Mouse (Mus musculus) cerebellum, postnatal 36 days (tissue): ENCODE measurements around the gene Alg2.

Experiments used
- DNase-seq, 2 experiments: peaks; one replicate each; pipeline ENCODE4 v3.0.0; 2021 to 2022; ENCODE audit warnings: mixed read lengths in 2 of 2

The Alg2 gene

GRCm38 (mm10) chr4:47449586-47450522, 24.3 kb downstream of the Alg2 start:
- no peak for DNase-seq

DNA sequence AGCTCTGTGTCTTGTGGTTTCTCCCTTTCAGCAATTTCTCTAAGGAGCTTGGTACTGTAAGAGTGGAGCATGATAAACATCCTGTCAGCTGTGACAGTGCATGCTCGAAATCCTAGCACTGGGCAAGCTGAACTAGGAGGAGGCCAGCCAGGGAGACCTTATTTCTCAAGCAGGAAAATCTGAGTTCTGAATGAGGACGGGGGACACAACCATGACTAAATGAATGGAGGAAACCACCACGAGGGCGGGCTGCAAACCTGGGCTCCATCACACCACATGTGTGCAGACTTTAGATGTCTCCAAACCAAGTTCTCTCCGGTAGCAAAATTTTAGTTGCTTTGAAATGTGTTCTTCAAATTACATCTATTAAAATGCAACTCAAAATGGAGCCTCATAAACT, 25.0 kb downstream of the Alg2 start:
- DNase-seq: no peak

DNA sequence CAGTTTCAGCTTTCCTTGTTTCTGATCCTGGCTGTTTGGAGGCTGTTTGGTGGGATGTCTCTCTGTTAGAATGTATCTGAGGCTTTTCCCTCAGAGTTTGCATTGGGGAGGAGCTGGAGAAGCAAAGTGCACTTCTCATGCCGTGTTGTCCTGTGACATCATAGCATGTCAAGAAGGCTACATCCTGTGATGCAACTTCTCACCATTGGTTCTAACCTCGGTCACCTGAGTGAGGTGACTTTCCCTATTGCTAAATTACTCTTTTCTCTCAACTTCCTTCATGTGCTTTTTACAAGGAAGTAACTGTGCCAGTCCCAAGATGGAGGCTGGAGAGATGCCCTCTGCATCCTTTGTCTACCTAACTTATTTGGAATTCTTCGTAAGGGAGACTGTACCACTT, 25.6 kb downstream of the Alg2 start:
- DNase-seq: no peak

DNA sequence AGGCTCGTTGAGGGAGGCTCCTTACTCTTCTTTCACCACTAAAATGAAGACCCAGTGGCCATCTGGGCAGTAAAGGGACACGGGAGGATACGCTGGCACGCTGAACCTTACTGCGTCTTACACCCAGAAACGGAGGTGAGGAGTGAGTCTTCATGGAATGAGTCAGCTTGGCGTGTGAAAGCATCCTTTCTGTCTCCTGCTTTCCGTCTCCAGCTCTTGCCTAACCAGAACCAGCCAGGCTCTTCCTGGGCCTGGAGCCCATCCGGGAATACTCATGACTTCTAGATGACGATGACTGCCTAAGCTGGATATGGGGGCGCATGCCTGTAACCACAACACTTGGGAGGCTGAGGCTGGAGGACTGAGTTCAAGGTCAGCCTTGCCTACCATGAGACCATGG, 33.2 kb downstream of the Alg2 start:
- no peak for DNase-seq

- DNase-seq: no peak
Measured at GRCm38 (mm10) chr4:47438956-47439355, 35.2 kb downstream of the Alg2 start.

DNA sequence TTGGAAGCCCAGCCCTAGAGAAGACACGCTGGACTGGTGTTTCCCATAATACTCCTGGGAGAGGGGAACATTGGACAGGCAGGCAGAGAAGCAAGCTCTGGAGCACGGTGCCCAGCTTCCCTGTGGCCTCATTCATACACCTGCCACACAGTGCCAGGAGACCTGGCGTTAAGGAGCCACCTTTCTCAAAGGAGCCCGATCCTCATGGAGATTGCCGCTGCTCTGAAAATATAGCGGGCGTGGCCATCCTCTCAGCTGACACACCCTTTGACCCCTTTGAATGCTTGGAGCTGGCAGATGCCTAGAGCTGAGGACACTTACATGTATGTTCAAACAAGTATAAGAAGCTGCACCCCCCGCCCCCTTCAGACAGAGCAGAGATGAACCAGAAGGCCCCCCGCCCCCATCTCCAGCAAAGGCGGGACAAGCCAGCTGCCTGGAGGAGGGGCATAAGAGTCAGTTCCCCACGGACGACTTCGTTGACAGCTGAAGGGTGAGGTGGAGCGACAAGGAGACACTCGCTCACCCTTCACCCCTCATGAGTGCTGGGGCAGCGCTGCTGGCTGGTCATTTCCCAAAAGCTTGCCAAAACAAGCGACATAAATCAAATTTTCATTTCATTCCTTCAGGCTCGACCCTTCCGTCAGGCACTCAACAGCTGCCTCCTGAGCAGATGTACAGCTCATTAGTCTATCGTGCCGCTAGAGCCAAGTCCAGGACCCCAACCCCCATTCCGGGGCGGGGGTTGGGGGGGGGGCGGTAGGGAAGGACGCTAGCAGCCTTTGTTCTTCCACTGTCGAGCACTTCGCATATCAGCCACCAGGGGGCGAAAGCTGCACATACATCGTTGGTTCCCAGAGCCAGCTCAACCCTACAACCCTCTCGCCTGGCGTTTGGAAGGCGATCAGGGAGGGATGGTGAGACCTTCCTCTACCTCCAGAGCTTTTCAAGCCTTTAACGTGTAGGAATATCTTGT, 36.5 kb downstream of the Alg2 start:
- DNase-seq: peak; percentile 90 to 94

- DNase-seq: no peak
Measured at GRCm38 (mm10) chr4:47435566-47436360, 38.4 kb downstream of the Alg2 start.

GRCm38 (mm10) chr4:47435131-47435530, 39.0 kb downstream of the Alg2 start:
- no peak for DNase-seq

DNA sequence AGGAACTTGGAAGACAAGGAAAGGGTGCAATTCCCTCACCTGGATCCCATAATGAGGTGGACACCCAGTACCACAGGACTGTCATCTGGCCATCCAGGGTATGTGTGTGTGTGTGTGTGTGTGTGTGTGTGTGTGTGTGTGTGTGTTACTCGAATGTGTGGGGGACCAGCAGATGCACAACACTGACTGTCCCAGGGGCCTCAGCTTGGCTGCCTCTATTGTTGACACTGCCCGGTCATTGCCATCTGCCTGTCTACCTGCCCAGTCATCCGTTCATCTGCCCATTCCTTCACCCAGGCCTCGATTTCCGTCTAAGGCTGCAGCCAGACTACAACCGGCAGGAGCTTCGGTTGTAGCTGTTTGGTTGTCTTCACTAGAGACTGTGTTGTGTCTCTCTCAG, 41.4 kb downstream of the Alg2 start:
- DNase-seq: no peak

DNA sequence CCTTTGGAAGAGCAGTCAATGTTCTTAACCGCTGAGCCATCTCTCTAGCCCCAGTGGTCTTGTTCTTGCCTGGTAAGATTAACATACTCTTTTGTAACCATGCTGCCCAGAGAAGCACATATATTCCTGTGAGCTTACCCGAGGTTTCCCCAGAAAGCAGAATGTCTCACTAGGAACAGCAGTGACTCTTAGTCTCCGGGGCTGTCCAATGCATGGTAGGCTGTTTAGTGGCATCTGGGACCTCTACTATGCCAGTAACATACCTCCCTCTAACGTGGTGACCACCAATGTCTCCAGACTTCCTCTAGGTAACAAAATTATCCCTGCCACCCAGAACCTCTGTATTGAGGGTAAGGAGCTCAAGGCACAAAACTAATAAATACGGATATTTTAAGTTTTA, 43.1 kb downstream of the Alg2 start:
- DNase-seq: no peak

GRCm38 (mm10) chr4:47430557-47430956, 43.6 kb downstream of the Alg2 start:
- DNase-seq: no peak

- DNase-seq: no peak
Measured at GRCm38 (mm10) chr4:47427606-47428005, 46.5 kb downstream of the Alg2 start.

- no peak for DNase-seq
Measured at GRCm38 (mm10) chr4:47425247-47425830, 48.8 kb downstream of the Alg2 start.

DNA sequence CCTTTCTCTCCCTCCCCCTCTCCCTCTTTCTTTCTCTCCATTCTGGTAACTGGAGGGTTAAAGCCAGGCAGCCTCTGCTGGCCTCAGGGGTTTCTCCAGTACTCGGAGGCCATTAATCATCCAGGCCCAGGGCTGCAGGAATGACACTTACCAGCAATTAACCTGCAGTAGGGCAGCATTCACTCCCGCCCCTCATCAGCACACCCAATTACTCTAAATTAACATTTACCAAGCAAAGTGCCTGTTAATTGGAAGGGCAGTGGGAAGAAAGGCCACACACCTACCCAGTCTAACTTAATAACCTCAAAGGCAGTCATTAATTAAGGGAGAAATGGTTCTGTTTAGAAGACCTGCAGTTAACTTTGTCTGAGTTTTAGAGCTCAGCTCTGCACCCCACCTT, 49.8 kb downstream of the Alg2 start:
- no peak for DNase-seq

DNA sequence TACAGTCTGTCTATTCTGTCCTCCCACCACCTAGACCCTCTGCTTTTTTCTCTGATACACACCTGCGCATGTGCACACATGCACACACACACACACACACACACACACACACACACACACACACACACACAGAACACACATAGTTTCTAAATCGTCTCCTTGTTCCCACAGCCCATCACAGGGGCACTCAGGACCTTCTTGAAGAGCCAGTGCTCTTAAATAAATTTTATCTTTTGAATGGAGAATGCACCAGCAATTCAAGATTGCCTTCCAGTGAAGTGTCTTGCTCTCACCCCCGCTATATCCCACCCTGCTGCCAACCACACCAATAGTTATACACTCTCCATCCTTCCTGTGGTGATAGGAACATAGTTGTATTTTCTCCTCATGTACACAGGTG, 51.2 kb downstream of the Alg2 start:
- no peak for DNase-seq

- no peak for DNase-seq
Measured at GRCm38 (mm10) chr4:47422194-47422593, 51.9 kb downstream of the Alg2 start.

- no peak for DNase-seq
Measured at GRCm38 (mm10) chr4:47420191-47420590, 53.9 kb downstream of the Alg2 start.

GRCm38 (mm10) chr4:47419268-47419973, 54.7 kb downstream of the Alg2 start:
- DNase-seq: peak in 1 of 2 experiments; percentile 9

- no peak for DNase-seq
Measured at GRCm38 (mm10) chr4:47417871-47418270, 56.3 kb downstream of the Alg2 start.
